In the genomic region with DNA sequence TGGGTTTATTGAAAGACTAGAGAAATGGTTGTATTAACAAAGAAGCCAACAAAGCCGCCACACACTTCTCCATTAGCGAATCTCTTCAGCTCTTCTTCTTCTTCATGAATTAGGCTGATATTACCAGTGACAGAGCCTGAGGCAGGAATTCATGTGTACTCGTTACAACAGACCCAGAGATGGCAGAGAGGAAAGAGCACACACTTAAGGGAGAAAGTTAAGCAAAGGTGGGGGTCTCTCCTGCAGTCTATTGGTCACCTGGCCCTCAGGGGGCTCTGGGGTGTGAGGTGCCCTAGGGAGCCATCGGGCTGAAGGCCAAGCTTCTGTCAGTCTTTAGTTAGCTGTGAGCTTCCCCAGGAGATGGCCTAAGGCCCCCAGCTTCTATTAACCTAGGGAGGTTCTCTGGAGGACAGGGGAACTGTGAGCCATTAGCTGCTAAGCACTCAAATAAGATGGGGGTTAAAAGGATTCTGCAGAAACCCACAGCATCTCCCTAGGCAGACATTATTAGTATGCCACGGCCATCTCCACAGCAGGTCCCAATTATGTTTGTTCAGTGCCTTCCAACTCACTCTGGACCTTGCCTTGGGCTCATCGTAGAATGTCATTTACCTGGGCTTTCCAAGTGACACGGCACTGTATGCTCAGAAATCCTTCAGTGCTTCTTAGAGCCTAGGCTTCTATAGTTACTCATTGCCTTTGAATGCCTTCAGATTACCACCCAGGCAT, we compare ENCODE assay signal across 28 mouse cellular contexts.
A peak's percentile ranks its signal among the peaks of the same experiment; 100 is the strongest.
DNase-seq lines count a peak whose midpoint lies in the region; ATAC-seq and TF ChIP-seq lines count a peak whose summit lies in the region.
"Had no signal": no experiment of that assay in that cellular context is flagged by ENCODE, and none has a peak within 500 bp of the region (broad histone marks: within the 10 kb centered on the region; RNA-seq: fewer than 3 reads in every experiment).

No protein-coding gene starts in this region.

- no peak overlapping the region for H3K9ac ChIP-seq in hindbrain, embryonic 13.5 days
- no peak overlapping the region for H3K9ac ChIP-seq in hindbrain, postnatal 0 days (replicated peaks; ENCODE audit: low read length)
- H3K9ac ChIP-seq in midbrain, embryonic 11.5 days (ENCODE audit: low read length), result no peak overlapping the region
- H3K9ac ChIP-seq in midbrain, embryonic 13.5 days (replicated peaks), result no peak overlapping the region
- no peak overlapping the region for H3K9ac ChIP-seq in midbrain, embryonic 16.5 days (ENCODE audit: low read depth, low read length)
- no peak overlapping the region for H3K9ac ChIP-seq in forebrain, embryonic 13.5 days
- H3K9ac ChIP-seq: embryonic facial prominence, embryonic 12.5 days; embryonic facial prominence, embryonic 15.5 days; forebrain, embryonic 12.5 days; heart, embryonic 13.5 days; hindbrain, embryonic 15.5 days had no signal

- peak; percentile 19; the same call in 1 of the 2 replicates for ATAC-seq in hindbrain, embryonic 13.5 days (ENCODE audit: low FRiP score)
- no peak for ATAC-seq in hindbrain, postnatal 0 days
- no peak for ATAC-seq in midbrain, embryonic 11.5 days (ENCODE audit: low FRiP score)
- ATAC-seq in midbrain, embryonic 13.5 days, result peak; percentile 57
- ATAC-seq in midbrain, embryonic 16.5 days, result peak; percentile 59
- no peak for ATAC-seq in forebrain, embryonic 13.5 days
- ATAC-seq: forebrain, embryonic 16.5 days; Patski had no signal

- no peak overlapping the region for H3K4me3 ChIP-seq in hindbrain, embryonic 13.5 days
- H3K4me3 ChIP-seq in hindbrain, postnatal 0 days (ENCODE audit: low read length), result no peak overlapping the region
- no peak overlapping the region for H3K4me3 ChIP-seq in midbrain, embryonic 10.5 days
- H3K4me3 ChIP-seq in midbrain, embryonic 11.5 days (ENCODE audit: low read depth, low read length), result no peak overlapping the region
- no peak overlapping the region for H3K4me3 ChIP-seq in midbrain, embryonic 13.5 days (replicated peaks)
- H3K4me3 ChIP-seq in midbrain, embryonic 16.5 days (ENCODE audit: low read depth, low read length), result no peak overlapping the region
- no peak overlapping the region for H3K4me3 ChIP-seq in forebrain, embryonic 13.5 days
- H3K4me3 ChIP-seq: embryonic facial prominence, embryonic 12.5 days; embryonic facial prominence, embryonic 15.5 days; forebrain, embryonic 12.5 days; heart, embryonic 13.5 days; hindbrain, embryonic 15.5 days had no signal

- no peak overlapping the region for H3K27ac ChIP-seq in hindbrain, embryonic 13.5 days
- no peak overlapping the region for H3K27ac ChIP-seq in hindbrain, postnatal 0 days
- 0 out of 2 replicates have a peak overlapping the region, but pooled peaks have one; percentile 3 for H3K27ac ChIP-seq in midbrain, embryonic 10.5 days (replicated peaks)
- no peak overlapping the region for H3K27ac ChIP-seq in midbrain, embryonic 11.5 days (ENCODE audit: low read depth, low read length)
- peak overlapping the region; percentile 53; the same call in 1 of the 2 replicates for H3K27ac ChIP-seq in midbrain, embryonic 13.5 days
- H3K27ac ChIP-seq in midbrain, embryonic 16.5 days (ENCODE audit: low read length), result peak overlapping the region; percentile 24
- no peak overlapping the region; the same call in 1 of the 2 replicates for H3K27ac ChIP-seq in forebrain, embryonic 13.5 days
- H3K27ac ChIP-seq: embryonic facial prominence, embryonic 12.5 days; embryonic facial prominence, embryonic 15.5 days; forebrain, embryonic 12.5 days; heart, embryonic 13.5 days; hindbrain, embryonic 15.5 days had no signal

- 69% methylated on average over 7 of the region's 7 CpGs for WGBS in hindbrain, embryonic 13.5 days
- 65% methylated on average over 7 of the region's 7 CpGs for WGBS in hindbrain, postnatal 0 days
- 81% methylated on average over 7 of the region's 7 CpGs for WGBS in midbrain, embryonic 10.5 days
- WGBS in midbrain, embryonic 11.5 days, result 79% methylated on average over 7 of the region's 7 CpGs
- 62% methylated on average over 7 of the region's 7 CpGs for WGBS in midbrain, embryonic 13.5 days
- WGBS in midbrain, embryonic 16.5 days, result 57% methylated on average over 7 of the region's 7 CpGs
- 77% methylated on average over 7 of the region's 7 CpGs for WGBS in forebrain, embryonic 13.5 days

- no peaks in the 10 kb centered on the region for H3K36me3 ChIP-seq in hindbrain, embryonic 13.5 days
- no peaks in the 10 kb centered on the region for H3K36me3 ChIP-seq in hindbrain, postnatal 0 days (ENCODE audit: insufficient read depth, low read length)
- H3K36me3 ChIP-seq in midbrain, embryonic 10.5 days, result no peaks in the 10 kb centered on the region
- no peaks in the 10 kb centered on the region for H3K36me3 ChIP-seq in midbrain, embryonic 11.5 days (ENCODE audit: control insufficient read depth, insufficient read depth, low read length)
- no peaks in the 10 kb centered on the region for H3K36me3 ChIP-seq in midbrain, embryonic 13.5 days
- H3K36me3 ChIP-seq in midbrain, embryonic 16.5 days (ENCODE audit: control insufficient read depth, insufficient read depth, low read length), result no peaks in the 10 kb centered on the region
- no peaks in the 10 kb centered on the region for H3K36me3 ChIP-seq in forebrain, embryonic 13.5 days (ENCODE audit: poor library complexity, severe bottlenecking)
- H3K36me3 ChIP-seq: embryonic facial prominence, embryonic 12.5 days; embryonic facial prominence, embryonic 15.5 days; forebrain, embryonic 12.5 days; G1E; heart, embryonic 13.5 days; hindbrain, embryonic 15.5 days had no signal

- H3K4me2 ChIP-seq in hindbrain, embryonic 13.5 days, result no peak overlapping the region
- H3K4me2 ChIP-seq in hindbrain, postnatal 0 days (ENCODE audit: low read depth, low read length), result no peak overlapping the region
- H3K4me2 ChIP-seq in midbrain, embryonic 11.5 days, result no peak overlapping the region
- H3K4me2 ChIP-seq in midbrain, embryonic 13.5 days (replicated peaks), result no peak overlapping the region
- H3K4me2 ChIP-seq in midbrain, embryonic 16.5 days (ENCODE audit: low read length), result no peak overlapping the region
- no peak overlapping the region for H3K4me2 ChIP-seq in forebrain, embryonic 13.5 days
- H3K4me2 ChIP-seq: embryonic facial prominence, embryonic 12.5 days; embryonic facial prominence, embryonic 15.5 days; forebrain, embryonic 12.5 days; heart, embryonic 13.5 days; hindbrain, embryonic 15.5 days had no signal

- no peak for TF ChIP-seq CTCF in hindbrain, postnatal 0 days (IDR thresholded peaks at IDR 0.05; ENCODE audit: low read depth)

- peaks cover 17% of the 10 kb centered on the region for H3K4me1 ChIP-seq in hindbrain, embryonic 13.5 days (replicated peaks)
- H3K4me1 ChIP-seq in hindbrain, postnatal 0 days (ENCODE audit: insufficient read depth, low read length), result peaks cover 5% of the 10 kb centered on the region; the same call in 1 of the 2 replicates
- peaks cover 5% of the 10 kb centered on the region; the same call in 1 of the 2 replicates for H3K4me1 ChIP-seq in midbrain, embryonic 10.5 days
- no peaks in the 10 kb centered on the region for H3K4me1 ChIP-seq in midbrain, embryonic 11.5 days (ENCODE audit: control insufficient read depth, insufficient read depth, low read length)
- H3K4me1 ChIP-seq in midbrain, embryonic 13.5 days (replicated peaks), result peaks cover 7% of the 10 kb centered on the region
- 0 out of 2 replicates have a peak, but pooled peaks cover 2% of the 10 kb centered on the region for H3K4me1 ChIP-seq in midbrain, embryonic 16.5 days (ENCODE audit: control insufficient read depth, insufficient read depth, low read length)
- no peaks in the 10 kb centered on the region for H3K4me1 ChIP-seq in forebrain, embryonic 13.5 days
- H3K4me1 ChIP-seq: embryonic facial prominence, embryonic 12.5 days; embryonic facial prominence, embryonic 15.5 days; heart, embryonic 13.5 days had no signal

- H3K27me3 ChIP-seq in hindbrain, embryonic 13.5 days, result no peaks in the 10 kb centered on the region
- H3K27me3 ChIP-seq in hindbrain, postnatal 0 days (ENCODE audit: insufficient read depth, low read length), result no peaks in the 10 kb centered on the region
- H3K27me3 ChIP-seq in midbrain, embryonic 10.5 days (ENCODE audit: low read depth, poor library complexity, severe bottlenecking), result no peaks in the 10 kb centered on the region
- H3K27me3 ChIP-seq in midbrain, embryonic 11.5 days (ENCODE audit: control insufficient read depth, insufficient read depth, low read length), result no peaks in the 10 kb centered on the region
- no peaks in the 10 kb centered on the region for H3K27me3 ChIP-seq in midbrain, embryonic 13.5 days
- no peaks in the 10 kb centered on the region for H3K27me3 ChIP-seq in midbrain, embryonic 16.5 days (ENCODE audit: control insufficient read depth, insufficient read depth, low read depth, low read length)
- H3K27me3 ChIP-seq in forebrain, embryonic 13.5 days, result no peaks in the 10 kb centered on the region
- H3K27me3 ChIP-seq: CH12.LX; embryonic facial prominence, embryonic 12.5 days; embryonic facial prominence, embryonic 15.5 days; forebrain, embryonic 12.5 days; hindbrain, embryonic 15.5 days; Patski had no signal

- H3K9me3 ChIP-seq in hindbrain, embryonic 13.5 days, result no peaks in the 10 kb centered on the region
- H3K9me3 ChIP-seq in hindbrain, postnatal 0 days (ENCODE audit: low read length), result no peaks in the 10 kb centered on the region
- no peaks in the 10 kb centered on the region for H3K9me3 ChIP-seq in midbrain, embryonic 10.5 days (replicated peaks)
- H3K9me3 ChIP-seq in midbrain, embryonic 11.5 days (ENCODE audit: control insufficient read depth, low read length), result no peaks in the 10 kb centered on the region
- no peaks in the 10 kb centered on the region for H3K9me3 ChIP-seq in midbrain, embryonic 13.5 days
- no peaks in the 10 kb centered on the region for H3K9me3 ChIP-seq in midbrain, embryonic 16.5 days (replicated peaks; ENCODE audit: control insufficient read depth, low read length, poor library complexity, severe bottlenecking)
- no peaks in the 10 kb centered on the region for H3K9me3 ChIP-seq in forebrain, embryonic 13.5 days (replicated peaks)
- H3K9me3 ChIP-seq: embryonic facial prominence, embryonic 12.5 days; embryonic facial prominence, embryonic 15.5 days; forebrain, embryonic 12.5 days; G1E; heart, embryonic 13.5 days; hindbrain, embryonic 15.5 days had no signal

- no peak for DNase-seq in hindbrain, postnatal 0 days (ENCODE audit: low spot score)
- no peak for DNase-seq in midbrain, embryonic 10.5 days (ENCODE audit: low spot score)
- no peak for DNase-seq in midbrain, embryonic 11.5 days (ENCODE audit: low spot score, missing footprints)
- DNase-seq in layer of hippocampus, adult 8-10 months (ENCODE audit: low spot score in 2 of 2), result no peak
- DNase-seq: adrenal gland, postnatal 10 days; adrenal gland, postnatal 36 days; B cell, adult 2 months; cerebellum, adult 11 months; cerebellum, adult 2 months; cerebellum, adult 9-11 months; cerebellum, postnatal 25 days; gastrocnemius, postnatal 14 days; heart, adult 18-20 months; heart, postnatal 14 days; heart, postnatal 4 days had no signal

Comparison
In these comparisons a context has a peak if more than half of its experiments do, and no peak if none do; other contexts are left out.
1. ATAC-seq: peak in hindbrain, embryonic 13.5 days (single experiment), midbrain, embryonic 13.5 days (single experiment) and midbrain, embryonic 16.5 days (single experiment); none in hindbrain, postnatal 0 days (single experiment), midbrain, embryonic 11.5 days (single experiment) and forebrain, embryonic 13.5 days (single experiment).
2. H3K27ac ChIP-seq: peak in midbrain, embryonic 10.5 days (single experiment), midbrain, embryonic 13.5 days (single experiment) and midbrain, embryonic 16.5 days (single experiment); none in hindbrain, embryonic 13.5 days (single experiment), hindbrain, postnatal 0 days (single experiment), midbrain, embryonic 11.5 days (single experiment) and forebrain, embryonic 13.5 days (single experiment).